Mouse (Mus musculus) kidney, postnatal 10 days (tissue): ENCODE measurements around the gene Ctr9.
A peak's percentile ranks its signal among the peaks of the same experiment; 100 is the strongest.

Experiments
- DNase-seq: peaks from one replicate; pipeline ENCODE4 v3.0.0; 2021; ENCODE audit warnings: mixed read lengths

Ctr9 gene

GRCm38 (mm10) chr7:111028281-111029045, at the start of gene Ctr9:
Ctr9 (plus strand) TSS chr7:111028951.
- peak; percentile 97 for DNase-seq

DNA sequence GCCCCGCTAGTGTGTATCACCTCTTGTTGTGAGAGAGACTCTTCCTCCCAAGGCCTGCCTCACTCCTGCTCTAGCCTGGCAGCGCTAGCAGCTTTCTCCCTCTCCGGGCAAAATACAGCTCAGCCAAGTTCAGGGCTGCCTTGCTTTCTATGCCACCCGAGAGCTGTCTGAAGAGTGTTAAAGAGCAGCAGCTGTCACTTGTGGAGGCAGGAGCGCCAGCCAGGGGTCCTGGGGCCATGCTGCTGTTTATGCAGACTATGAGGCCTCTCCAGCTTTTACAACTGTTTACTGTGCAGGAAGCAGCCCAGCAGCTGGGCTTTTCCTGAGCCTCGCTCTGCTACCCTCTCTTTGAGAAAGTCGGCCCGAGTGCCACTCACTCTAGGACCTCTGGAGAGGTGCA, 47.7 kb upstream of the Ctr9 start:
- DNase-seq, result peak; percentile 59

DNA sequence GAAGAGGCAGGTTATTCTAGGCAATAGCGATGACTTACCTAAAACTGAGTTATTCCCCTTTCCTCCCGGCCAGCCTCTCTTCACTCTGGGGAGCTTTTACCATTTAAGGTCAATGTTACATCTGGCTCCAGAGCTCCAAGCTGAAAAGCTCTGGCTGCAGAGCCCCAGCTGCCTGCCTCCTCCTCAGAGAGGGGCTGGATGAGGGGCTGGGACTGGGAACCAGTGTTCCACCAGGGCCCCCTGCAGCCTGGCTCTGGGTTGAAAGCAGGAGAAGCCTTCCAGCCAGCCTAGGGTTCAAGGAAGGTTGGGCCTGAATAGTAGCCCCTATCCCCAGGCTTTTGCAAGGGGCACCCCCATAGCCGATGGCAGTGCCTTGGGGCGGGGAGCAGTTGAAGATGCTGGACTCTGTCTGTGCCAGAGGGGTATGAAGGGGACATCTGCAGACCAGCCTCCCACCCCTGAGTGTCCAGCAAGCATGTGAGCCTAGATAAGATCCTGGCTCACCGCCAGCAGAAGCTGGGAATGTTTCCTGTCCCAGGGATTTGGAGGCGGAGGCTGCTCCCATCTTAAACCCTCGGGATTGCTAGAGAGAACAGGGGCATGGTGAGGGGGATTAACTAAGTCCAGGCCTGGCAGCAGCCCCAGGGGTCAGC, 46.6 kb upstream of the Ctr9 start, which contains the start of gene Mrvi1:
TSS of gene Mrvi1 (minus strand) at position 409 of the 653 bp plus-strand sequence.
- peak; percentile 91 for DNase-seq

- DNase-seq, result peak; percentile 82
Observed at GRCm38 (mm10) chr7:110982764-110983163, 46.0 kb upstream of the Ctr9 start.

DNA sequence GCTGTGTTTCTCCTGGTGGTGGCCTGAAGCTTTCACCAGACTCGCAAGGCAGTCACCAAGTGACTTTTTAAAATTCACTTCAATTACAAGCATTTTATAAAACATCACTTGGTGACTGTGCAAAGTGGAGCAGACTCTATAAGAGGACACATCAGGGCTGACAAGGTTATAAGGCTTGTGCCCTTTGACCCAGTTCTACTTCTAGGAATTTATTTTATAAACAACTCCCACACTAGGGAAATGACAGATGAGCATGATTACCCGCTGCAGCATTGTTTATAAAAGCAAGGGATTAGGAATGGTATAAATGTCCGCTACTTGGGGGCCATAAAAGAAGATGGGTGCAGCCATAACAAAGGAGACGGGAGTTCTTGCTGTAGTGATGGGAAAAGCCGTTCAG, 45.1 kb upstream of the Ctr9 start:
- DNase-seq, result peak; percentile 64

DNA sequence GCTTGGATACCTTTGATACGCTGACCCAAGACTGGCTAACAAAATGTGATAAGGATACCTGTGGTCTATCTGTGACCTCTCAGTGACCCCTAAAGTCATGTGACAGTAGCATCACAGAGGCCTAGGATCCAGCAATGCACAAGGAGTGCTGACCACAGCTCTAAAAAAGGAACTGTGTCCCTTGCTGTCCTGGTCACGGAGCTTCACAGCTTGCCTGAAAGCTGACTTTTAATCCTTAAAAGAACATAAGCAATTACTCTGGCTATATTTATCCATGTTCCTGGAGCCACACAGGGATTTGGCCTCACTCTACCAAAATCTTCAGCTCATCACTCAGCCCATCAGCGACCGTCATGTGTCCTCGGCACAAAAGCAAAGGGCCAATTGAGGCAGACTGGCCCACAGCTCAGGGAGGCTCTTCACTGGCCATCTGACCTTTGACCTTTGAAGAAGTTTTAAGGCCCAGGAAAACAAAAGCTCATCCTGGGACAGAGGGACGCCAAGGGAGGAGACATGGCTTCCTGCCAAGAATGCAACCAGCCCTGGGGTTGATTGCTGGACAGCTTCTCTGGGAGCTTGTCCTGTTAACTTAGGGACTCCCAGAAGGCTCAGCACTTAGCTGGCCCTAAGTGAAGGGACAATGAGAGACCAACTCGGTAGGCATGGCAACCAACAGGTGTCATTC, 43.0 kb upstream of the Ctr9 start:
- DNase-seq, result peak; percentile 69

DNA sequence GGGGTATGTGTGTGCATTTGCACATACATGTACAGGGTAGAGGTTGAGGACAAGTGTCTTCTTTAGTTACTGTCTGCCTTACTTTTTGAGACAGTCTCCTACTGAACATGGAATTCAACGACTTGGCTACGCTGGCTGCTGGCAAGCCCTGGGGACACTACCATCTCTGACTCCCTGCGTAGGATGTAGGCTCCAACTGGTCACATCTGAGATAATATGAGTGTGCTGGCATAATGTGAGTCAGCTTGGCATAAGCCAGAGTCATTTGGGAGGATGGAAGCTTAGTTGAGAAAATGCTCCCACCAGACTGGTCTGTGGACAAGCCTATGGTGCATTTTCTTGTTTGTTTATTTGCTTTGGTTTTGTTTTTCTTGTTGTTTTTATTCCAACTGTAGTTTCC, 40.7 kb upstream of the Ctr9 start:
- DNase-seq, result no peak

- DNase-seq, result peak; percentile 40
Observed at GRCm38 (mm10) chr7:110989286-110989879, 39.4 kb upstream of the Ctr9 start.

DNA sequence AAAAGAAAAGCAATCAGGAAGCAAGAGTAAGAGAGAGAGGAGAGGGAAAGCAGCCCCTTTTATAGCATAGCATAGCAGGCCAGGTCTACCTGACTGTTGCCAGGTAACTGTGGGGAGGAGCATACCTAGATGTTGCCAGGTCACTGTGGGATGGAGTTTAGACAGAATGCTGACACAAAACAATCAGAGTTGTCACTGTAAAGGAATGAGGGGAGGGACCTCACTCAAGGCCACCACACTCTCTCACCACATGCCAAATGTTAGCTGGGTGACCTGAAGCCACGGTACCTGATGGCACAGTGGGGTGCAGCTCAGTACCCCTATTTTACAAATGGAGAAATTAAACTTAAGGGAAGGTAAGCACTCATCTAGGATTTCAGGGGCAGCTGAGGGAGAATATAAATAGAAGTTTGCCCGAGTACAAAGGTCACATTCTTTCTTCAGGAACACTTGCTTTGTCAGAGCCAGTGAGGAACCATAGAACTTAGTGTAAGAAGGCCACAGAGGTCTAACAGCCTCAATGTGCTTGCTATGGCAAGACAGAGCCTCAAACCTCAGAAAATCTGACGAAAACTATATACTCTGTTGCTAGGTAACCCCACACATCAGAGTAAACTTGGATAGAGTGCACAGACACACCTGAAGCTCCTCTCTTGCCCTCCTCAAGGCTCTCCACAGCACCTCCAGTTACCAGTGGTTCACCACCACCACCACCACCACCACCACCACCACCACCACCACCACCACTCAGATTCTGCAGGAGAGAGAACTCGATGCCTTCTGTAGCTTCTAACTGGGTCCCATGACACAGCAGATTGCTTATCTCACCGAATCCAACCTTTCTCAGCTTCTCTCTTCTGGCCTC, 38.2 kb upstream of the Ctr9 start:
- no peak for DNase-seq

DNA sequence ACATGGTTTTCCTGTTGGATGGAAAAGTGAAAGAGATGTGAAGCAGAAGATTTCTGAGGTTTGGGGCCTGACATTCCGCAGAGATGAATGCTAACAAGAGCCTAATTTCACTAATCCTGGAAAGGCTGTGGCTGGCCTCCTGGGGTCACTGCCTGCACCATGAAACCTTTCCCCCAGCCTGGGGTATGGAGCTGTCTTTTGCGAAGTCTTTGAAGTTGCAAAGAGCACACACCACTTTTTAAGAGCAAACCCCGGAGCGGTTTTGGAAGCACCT, 37.6 kb upstream of the Ctr9 start:
- DNase-seq, result no peak

GRCm38 (mm10) chr7:110998887-110999827, 29.6 kb upstream of the Ctr9 start:
- no peak for DNase-seq

- DNase-seq, result no peak
Observed at GRCm38 (mm10) chr7:111004136-111004840, 24.5 kb upstream of the Ctr9 start.

- DNase-seq, result no peak
Observed at GRCm38 (mm10) chr7:111014039-111014605, 14.6 kb upstream of the Ctr9 start.

DNA sequence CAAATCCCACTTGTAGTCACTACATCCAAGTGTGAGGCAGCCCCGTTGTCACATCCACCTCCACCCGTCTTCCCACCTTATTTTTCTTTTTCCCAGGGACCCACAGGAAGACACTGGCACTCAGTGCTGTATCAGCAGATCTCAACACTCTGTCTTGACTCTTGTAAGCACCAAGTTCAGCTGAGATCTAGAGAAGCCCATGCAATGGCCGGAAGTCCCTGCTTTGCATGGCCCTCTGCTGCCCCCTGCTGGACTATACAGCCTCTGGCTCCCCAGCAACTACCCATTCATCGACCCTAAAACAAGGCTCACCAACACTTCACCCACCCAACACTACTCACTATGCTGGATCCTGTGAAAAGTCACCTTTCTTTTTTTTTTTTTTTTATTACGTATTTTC, 13.9 kb upstream of the Ctr9 start:
- DNase-seq, result peak; percentile 96

GRCm38 (mm10) chr7:111015731-111016130, 13.0 kb upstream of the Ctr9 start:
- DNase-seq, result no peak

- DNase-seq, result no peak
Observed at GRCm38 (mm10) chr7:111016921-111017320, 11.8 kb upstream of the Ctr9 start.

DNA sequence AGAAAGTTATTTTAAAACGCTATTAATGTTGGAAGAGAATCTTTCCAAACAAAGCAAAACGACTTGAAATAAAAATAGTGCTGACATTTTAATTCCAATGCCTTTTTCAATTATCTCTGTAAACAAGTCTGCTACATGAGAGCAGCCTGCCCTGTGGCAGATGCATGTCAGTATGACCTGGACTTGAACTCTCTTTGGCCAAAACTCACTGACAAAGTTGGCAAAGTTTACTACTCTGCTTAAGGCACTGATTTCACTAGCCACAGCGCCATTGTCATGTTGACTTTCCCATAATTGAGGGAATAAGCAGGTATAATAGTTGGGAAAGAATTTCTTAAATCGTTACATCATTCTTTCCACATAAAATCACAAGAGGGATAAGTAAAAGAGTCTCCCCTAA, 7.9 kb upstream of the Ctr9 start:
- no peak for DNase-seq

- peak; percentile 36 for DNase-seq
Observed at GRCm38 (mm10) chr7:111024068-111024594, 4.6 kb upstream of the Ctr9 start.

- no peak for DNase-seq
Observed at GRCm38 (mm10) chr7:111024912-111025311, 3.8 kb upstream of the Ctr9 start.

- no peak for DNase-seq
Observed at GRCm38 (mm10) chr7:111029046-111029553, 349 bp downstream of the Ctr9 start.
